Mouse (Mus musculus): ENCODE results near the gene Dcst2.

The Dcst2 gene

GRCm38 (mm10) chr3:89361675-89362074 lies at the start of gene Dcst2:
Dcst2 (plus strand) TSS chr3:89361975.
- DNase-seq: no peak

- DNase-seq: no peak
Observed at GRCm38 (mm10) chr3:89314340-89314739, 47.4 kb upstream of the Dcst2 start.

GRCm38 (mm10) chr3:89314791-89315190 lies 47.0 kb upstream of the Dcst2 start:
- DNase-seq: no peak

- peak; percentile 79 to 87 for DNase-seq
Observed at GRCm38 (mm10) chr3:89315195-89315929, 46.4 kb upstream of the Dcst2 start.

GRCm38 (mm10) chr3:89315930-89316831 lies 45.6 kb upstream of the Dcst2 start:
- peak; percentile 34 to 43 for DNase-seq

- peak; percentile 88 to 91 for DNase-seq
Observed at GRCm38 (mm10) chr3:89316833-89317232, 44.9 kb upstream of the Dcst2 start.

GRCm38 (mm10) chr3:89317246-89317645 lies 44.5 kb upstream of the Dcst2 start:
- DNase-seq: no peak

GRCm38 (mm10) chr3:89318316-89318715 lies 43.5 kb upstream of the Dcst2 start:
- DNase-seq: no peak

- no peak for DNase-seq
Observed at GRCm38 (mm10) chr3:89318971-89319590, 42.7 kb upstream of the Dcst2 start.

- peak in 1 of 2 experiments; percentile 40 for DNase-seq
Observed at GRCm38 (mm10) chr3:89319591-89320350, 42.0 kb upstream of the Dcst2 start.

GRCm38 (mm10) chr3:89320581-89321182 lies 41.1 kb upstream of the Dcst2 start:
- peak in 1 of 2 experiments; percentile 37 for DNase-seq

GRCm38 (mm10) chr3:89321183-89322130 lies 40.3 kb upstream of the Dcst2 start:
- DNase-seq: peak in 1 of 2 experiments; percentile 58

- no peak for DNase-seq
Observed at GRCm38 (mm10) chr3:89322131-89322500, 39.7 kb upstream of the Dcst2 start.

GRCm38 (mm10) chr3:89322514-89323165 lies 39.1 kb upstream of the Dcst2 start, which contains the start of gene Efna3:
Efna3 (minus strand) TSS chr3:89322965.
- peak; percentile 67 to 77 for DNase-seq

GRCm38 (mm10) chr3:89325882-89326281 lies 35.9 kb upstream of the Dcst2 start:
- no peak for DNase-seq

GRCm38 (mm10) chr3:89327371-89327870 lies 34.4 kb upstream of the Dcst2 start:
- no peak for DNase-seq

GRCm38 (mm10) chr3:89328623-89329022 lies 33.2 kb upstream of the Dcst2 start:
- DNase-seq: no peak

GRCm38 (mm10) chr3:89330346-89330745 lies 31.4 kb upstream of the Dcst2 start:
- DNase-seq: no peak

GRCm38 (mm10) chr3:89330948-89331347 lies 30.8 kb upstream of the Dcst2 start:
- no peak for DNase-seq

- no peak for DNase-seq
Observed at GRCm38 (mm10) chr3:89331561-89331960, 30.2 kb upstream of the Dcst2 start.

All from cerebellum, postnatal 25 days (tissue).